Mouse (Mus musculus) erythroblast, adult 5-6 weeks (primary cell): ENCODE data around the gene AU018091. TPM values are rescaled to one million over a fixed set of nuclear protein-coding genes. Genes with fewer than 3 reads are reported as not detected.
"Not testable (repeated sequence)": the region's sequence is repeated elsewhere in the genome, so short reads cannot be mapped to it uniquely, and the experiment has no call there.

Experiments
- ATAC-seq: replicated peaks from 2 replicates; pipeline ENCODE4 v1.8.0; 2016; ENCODE audit warnings: moderate number of reproducible peaks, mild to moderate bottlenecking, moderate TSS enrichment, inconsistent platforms; ENCODE audit not compliant: poor library complexity, low FRiP score, severe bottlenecking
- total RNA-seq, 2 experiments: library from RNA; stranded (forward) in 1 of 2; stranded (reverse) in 1 of 2; fragments of 150-400 nt in 1 of 2; fragments of 200-764, 138-1000 nt in 1 of 2; gene quantifications; 2 replicates each; pipeline versions ENCODE4 v1.2.3 to v1.2.4; 2015 to 2017; ENCODE audit warnings: low replicate concordance in 2 of 2

AU018091 gene
- total RNA-seq, 2 experiments from 2014 or later, result 0.26 TPM; not detected in 1

DNA sequence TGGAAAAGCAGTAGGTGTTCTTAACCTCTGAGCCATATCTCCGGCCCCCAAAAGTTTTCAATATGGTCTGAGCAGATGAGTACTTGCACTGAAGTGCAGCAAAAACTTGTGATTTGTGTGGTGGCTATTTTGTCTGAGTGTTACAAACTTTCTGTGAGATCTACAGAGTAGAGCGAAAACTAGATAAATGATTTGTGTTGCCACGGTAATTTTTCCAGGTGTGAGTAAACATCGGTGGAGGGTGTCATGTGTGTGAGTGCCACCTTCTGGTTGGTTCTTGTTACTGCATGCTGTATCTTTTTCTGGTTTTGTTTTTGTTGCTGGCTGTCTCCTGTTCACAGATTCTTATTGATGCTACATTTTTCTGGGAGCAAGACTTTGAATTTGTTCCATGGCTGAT is 15.4 kb upstream of the AU018091 start:
- ATAC-seq, result no peak

DNA sequence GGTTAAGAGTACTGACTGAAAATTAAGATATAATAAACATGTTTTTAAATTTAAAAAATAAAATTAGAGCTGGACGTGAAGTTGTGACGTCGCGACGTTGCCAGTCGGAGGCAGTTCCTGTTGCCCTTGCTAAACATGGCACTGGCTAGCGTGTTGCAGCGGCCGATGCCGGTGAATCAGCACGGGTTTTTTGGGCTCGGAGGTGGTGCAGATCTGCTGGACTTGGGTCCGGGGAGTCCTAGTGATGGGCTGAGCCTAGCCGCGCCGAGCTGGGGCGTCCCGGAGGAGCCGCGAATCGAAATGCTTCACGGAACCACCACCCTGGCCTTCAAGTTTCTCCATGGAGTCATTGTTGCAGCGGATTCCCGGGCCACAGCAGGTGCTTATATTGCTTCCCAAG is 12.0 kb upstream of the AU018091 start:
- peak; percentile 92 for ATAC-seq

DNA sequence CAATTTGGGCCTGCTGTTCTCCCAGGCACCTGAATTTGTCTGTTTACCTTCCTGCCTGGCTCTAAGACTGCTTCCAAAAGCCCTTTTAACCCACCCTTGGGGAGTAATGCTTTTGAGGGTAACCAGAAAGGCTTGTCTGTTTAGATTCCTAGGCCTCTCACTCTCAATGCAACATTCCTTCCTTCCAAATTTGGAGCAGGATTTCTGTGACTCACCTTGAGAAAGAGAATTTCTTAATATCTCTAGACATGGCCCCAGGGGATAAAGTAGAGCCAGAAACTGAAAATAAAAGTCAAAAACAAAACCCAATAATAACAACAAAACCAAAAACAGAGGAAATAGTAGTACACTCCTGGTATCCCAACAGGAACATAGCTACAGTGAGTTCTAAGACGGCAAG is 707 bp downstream of the AU018091 start:
- ATAC-seq, result no peak

DNA sequence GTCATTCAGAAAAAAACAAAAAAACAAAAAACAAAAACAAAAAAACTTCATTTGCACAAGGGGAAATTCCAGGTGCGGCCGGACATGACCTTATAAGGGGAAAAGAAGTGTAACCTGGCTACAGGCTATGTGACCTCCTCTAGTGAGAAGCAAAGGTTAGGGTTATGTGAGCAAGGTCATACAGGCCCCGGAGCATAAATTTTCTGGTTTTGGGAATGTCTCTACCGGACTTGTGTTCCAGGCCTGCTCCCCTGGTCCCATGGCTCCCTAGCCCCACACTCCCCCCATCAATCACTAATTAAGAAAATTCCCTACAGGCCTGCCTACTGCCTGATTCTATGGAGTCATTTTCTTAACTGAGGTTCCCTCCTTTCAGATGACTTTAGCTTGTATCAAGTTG is 2.7 kb downstream of the AU018091 start:
- ATAC-seq, result no peak

DNA sequence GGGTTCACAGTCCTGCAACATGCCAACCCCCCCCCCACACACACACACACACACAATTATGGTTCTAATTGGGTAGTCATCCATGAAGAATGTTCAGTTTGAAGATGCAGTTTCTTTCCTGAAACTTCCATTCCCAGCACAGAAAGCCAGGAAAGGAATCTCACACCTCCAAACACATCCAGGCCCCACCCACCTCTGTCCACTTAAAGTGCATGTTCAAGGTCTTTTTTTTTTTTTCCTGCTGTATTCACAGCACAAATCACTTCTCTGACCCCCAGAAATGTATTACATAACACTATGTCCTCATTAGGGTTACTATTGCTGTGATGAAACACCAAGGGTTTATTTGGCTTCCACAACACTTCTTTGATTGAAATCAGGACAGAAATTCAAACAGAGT is 4.0 kb downstream of the AU018091 start:
- no peak for ATAC-seq

DNA sequence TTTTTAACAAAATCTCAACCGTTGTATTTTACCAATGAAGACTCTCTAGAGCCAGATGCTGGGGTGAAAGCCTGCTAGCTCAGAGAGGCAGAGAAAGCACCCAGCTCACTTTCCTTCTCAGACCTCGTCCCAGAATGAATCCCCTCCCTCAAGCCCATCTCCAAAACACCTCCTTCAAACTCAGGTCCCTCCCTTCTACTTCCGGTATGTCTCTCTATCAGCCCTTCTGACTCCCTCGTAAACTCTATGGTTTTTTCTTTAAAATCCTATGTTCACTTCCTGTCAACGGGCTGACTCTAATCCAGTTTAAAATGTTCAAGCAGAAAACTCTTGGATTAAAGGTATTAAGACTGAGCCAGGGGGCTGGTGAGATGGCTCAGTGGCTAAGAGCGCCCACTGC is 4.6 kb downstream of the AU018091 start:
- no peak for ATAC-seq

DNA sequence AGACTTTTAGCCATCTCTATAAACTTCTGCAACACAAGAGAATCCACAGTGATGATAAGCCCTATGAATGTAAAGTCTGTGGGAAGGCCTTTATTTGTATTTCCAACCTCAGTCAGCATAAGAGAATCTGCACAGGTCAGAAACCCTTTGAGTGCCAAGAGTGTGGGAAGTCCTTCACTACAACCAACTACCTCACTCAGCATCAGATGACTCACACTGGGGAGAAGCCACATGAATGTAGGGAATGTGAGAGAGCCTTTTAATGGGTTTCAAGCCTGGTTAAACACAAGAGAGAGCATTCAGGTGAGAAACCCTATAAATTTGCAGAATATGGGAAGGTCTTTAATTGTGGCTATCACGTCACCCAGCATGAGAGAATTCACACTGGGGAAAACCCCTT is 18.6 kb downstream of the AU018091 start:
- ATAC-seq, result no peak

DNA sequence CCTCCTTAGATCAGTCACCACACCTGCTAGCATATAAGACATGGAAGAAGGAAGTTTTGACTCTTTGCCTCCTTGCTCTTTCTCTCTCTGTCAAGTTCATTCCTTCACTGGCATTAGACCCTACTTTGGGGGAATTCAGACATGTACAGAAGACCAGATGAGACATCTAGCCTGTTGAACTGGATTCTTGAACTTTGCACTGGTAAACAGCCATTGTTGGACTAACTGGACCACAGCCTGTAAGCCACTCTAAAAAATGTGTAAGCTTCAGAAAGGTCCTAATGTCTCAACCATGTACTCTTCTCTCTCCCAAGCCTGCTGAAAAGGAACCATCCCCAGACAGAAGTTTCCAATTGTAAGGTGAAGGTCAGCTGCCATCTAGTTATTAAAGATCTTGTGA is 22.9 kb downstream of the AU018091 start:
- ATAC-seq, result no peak

DNA sequence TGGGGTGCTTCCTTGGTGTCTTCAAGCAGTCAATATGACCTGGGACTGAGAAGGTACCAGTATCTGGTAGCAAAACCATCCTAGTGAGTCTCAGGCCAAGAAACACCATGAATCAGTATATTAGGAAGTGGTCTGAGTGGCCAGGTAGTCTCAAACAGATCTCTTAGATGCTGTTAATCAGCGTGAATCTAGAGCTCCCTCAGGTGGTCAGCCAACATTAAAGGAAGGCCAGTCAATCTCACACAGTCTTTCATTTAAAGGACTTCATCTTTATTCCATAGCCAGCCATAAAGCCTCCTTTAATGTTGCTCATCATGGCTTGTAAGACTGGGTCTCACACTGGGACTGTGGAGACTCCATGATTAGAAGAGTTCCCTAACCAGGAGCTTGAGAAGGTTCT is 25.7 kb downstream of the AU018091 start:
- no peak for ATAC-seq

DNA sequence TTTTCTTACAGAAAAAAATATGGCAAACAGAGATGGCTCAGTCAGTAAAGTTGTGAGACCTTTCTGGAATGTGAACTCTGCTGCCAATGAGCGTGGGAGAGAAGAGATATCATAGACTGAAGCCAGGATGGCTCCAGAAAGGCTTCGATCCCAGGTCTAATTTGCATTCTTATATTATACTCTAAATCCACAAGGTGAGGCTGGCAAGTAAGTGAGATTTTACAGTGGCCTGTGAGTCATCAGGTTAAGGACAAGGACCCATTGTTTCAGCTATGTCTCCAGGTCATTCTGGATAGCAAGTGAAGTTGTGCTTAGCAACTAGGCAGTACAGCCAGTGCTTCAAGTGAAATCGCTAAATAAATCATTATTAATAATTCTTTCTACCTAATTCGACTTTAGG is 33.4 kb downstream of the AU018091 start:
- no peak for ATAC-seq

DNA sequence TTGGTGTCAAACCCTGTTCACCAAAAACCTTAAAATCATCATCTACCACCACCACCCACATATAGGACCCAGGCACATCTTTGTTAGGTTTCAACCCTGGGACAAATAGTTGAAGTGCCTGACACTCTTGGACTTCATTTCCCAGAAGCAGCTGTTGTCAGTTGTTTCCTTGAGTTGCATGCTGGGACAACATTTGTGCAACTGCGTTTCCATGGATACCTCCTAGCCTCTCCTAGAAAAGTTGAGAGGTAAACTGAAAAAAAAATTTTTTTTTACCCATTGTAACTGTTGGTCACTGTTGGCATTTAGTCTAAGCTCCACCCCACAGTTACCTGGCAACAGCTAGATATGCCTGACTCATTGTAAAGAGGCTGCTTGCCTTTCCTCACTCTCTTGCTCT is 34.3 kb downstream of the AU018091 start:
- no peak for ATAC-seq

DNA sequence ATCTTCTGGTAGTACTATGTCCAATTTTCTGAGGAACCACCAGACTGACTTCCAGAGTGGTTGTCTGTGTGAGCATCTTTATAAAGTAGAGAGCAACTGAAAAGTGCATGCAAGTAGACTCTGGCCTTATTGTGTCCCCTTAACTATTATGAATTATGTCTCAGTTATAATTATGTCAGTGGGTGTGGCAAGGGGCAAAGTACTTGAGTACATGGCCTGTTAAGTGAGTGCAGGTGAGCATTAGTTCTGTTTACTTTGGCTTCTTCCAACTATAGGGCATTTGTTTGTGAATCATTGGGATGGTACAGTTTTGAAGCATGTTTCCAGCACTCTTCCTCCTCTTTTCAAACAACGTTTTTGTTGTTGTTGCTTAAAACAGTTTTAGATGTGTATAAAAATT is 38.7 kb downstream of the AU018091 start:
- ATAC-seq, result no peak

DNA sequence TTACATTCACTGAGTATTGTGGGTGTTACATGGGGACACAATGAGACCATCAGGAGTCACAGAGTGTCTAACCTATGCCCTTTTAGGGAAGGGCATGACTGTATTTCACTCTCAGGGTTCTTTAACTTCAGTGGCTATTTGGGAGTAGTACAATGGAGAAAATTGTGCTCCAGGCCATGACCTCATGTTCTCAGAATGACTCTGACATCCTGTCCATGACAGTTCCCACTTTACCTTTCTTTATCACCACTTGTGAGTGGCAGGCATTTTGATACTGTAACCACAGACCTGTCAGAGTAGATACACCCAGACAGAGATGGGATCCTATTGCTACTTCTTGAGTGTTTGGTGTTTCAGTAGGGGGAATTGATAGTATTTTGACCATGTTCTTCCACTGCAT is 40.4 kb downstream of the AU018091 start:
- not testable (repeated sequence) for ATAC-seq

DNA sequence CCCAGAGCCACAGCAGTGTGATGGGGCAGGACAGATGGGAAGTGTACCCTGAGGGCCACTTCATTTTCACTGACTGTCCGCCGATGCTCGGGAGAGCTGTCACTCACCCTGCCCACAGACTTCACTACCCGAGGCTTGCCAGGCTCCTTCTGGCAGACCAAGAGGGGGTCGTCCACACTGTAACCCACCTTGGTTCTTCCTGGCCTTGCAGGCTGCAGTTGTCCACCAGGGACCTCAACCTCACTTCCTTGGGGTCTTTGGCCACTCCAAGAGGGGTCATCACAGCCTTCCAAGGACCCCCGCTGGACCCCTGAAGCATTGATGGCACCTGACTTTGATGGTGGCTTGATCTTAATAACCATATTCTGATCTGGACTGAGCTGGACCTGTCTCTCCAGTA is 57.8 kb downstream of the AU018091 start:
- peak; percentile 55; the same call in 1 of the 2 replicates for ATAC-seq

DNA sequence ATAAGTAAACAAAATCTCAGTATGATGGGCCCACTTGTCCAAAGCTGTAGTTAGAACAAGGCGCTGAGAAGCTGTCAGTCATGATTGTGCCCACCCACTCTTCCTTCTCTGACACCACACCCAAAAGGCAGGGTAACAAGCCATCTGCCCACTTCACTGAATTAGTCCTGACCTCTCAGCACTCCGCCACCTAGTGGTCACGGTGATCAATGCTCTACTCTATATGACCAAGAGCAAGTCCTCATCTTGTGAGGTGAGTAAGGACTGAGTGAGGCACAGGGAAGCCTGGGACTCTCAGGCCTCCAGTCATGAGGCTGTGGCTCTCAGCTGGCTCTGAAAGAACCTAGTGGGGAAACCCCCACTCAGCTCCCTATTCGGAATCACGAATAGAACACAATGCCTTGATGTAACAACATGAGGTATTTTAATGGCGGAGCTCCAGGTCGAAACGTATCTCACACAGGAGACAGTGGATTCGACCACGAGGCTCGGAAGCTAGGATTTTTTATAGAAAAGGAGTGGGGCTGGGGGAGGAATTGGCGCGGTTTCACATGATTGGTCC is 62.4 kb downstream of the AU018091 start:
- not testable (repeated sequence) for ATAC-seq

Other genes starting within 250 kb of the AU018091 start
- 0.19 and 0.63 TPM in 2 replicates for gene Nlrp12, start 80.5 kb upstream of the AU018091 start, total RNA-seq (2015; ENCODE audit: low replicate concordance)
- gene Nlrp12, start 80.5 kb upstream of the AU018091 start, total RNA-seq (2017; ENCODE audit: low replicate concordance), result 1.5 and 2.4 TPM in 2 replicates
- gene Myadm, start 119.9 kb upstream of the AU018091 start, total RNA-seq (2015; ENCODE audit: low replicate concordance), result 18.4 and 20.5 TPM in 2 replicates
- 4.0 and 7.3 TPM in 2 replicates for gene Myadm, start 119.9 kb upstream of the AU018091 start, total RNA-seq (2017; ENCODE audit: low replicate concordance)
- gene Prkcg, start 120.0 kb upstream of the AU018091 start, total RNA-seq (2015; ENCODE audit: low replicate concordance), result not detected in 2 replicates
- gene Prkcg, start 120.0 kb upstream of the AU018091 start, total RNA-seq (2017; ENCODE audit: low replicate concordance), result 0.77 TPM in 1 of 2 replicates, not detected in the other
- not detected in 2 replicates for gene Cacng7, start 163.8 kb upstream of the AU018091 start, total RNA-seq (2015; ENCODE audit: low replicate concordance)
- gene Cacng7, start 163.8 kb upstream of the AU018091 start, total RNA-seq (2017; ENCODE audit: low replicate concordance), result 0.26 TPM in 1 of 2 replicates, not detected in the other
- gene Cacng8, start 221.5 kb upstream of the AU018091 start, total RNA-seq (2015; ENCODE audit: low replicate concordance), result not detected in 2 replicates
- gene Cacng8, start 221.5 kb upstream of the AU018091 start, total RNA-seq (2017; ENCODE audit: low replicate concordance), result not detected in 2 replicates